In the genomic region with DNA sequence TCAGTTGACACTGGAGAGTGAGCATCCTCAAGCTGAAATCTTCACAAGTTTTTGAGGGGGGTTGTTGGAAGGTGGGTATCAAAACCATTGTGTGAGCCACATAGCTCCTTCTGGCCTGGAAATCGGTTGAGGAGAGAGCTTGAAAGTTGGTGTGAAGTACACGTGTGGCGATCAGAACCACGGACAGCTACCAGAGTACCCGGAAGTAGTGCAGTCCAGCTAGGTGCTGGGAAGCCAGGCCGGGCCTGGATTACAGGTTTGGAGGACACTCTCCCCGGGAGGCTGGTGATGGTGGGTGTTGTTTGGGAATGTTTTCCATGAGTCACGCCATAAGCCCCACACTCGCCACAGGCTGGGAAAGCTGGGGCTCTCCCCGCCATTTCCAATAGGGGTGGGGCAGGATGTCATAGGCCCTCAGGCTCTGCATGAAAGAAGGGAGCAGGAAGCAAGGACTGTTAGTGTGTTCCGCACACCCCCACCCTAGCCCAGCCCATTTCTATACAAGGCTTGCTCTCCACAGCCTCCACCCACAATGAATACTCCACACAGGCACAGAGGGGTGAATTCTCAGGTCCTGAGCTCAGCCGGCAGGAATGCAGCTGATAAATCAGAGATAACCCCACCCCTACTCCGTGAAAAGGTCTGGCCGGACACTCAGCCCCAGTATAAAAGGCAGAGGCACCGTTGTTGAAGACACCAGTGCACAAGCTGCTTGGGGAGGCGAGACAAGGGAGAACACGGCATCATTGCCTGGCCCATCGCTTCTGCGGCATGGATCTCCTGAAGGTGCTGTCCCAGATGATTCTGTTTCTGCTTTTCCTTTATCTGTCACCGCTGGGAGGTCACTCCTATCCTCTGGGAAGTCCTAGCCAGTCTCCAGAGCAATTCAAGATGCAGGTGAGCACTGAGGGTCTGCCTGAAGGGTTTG, we compare ENCODE assay signal across 9 mouse cellular contexts. TPM values are rescaled to one million over a fixed set of nuclear protein-coding genes. Genes with fewer than 3 reads are reported as not detected.
A peak's percentile ranks its signal among the peaks of the same experiment; 100 is the strongest.
DNase-seq lines count a peak whose midpoint lies in the region; ATAC-seq and TF ChIP-seq lines count a peak whose summit lies in the region.
"Had no signal": no experiment of that assay in that cellular context is flagged by ENCODE, and none has a peak within 500 bp of the region (broad histone marks: within the 10 kb centered on the region; RNA-seq: fewer than 3 reads in every experiment).

Gene Nppb (plus strand): TSS at position 584 of the 928 bp plus-strand sequence.

- peak within 1 kb of the TSS; percentile 94 for H3K27ac ChIP-seq in heart, postnatal 0 days (ENCODE audit: low read depth)
- H3K27ac ChIP-seq in liver, embryonic 11.5 days (ENCODE audit: low read depth, low read length): no peak within 1 kb of the TSS
- H3K27ac ChIP-seq: limb, embryonic 12.5 days had no signal

- H3K4me2 ChIP-seq in heart, postnatal 0 days (ENCODE audit: low read depth, low read length): peak within 1 kb of the TSS; percentile 64
- peak within 1 kb of the TSS; percentile 41 for H3K4me2 ChIP-seq in liver, embryonic 11.5 days
- H3K4me2 ChIP-seq: limb, embryonic 12.5 days had no signal

- ATAC-seq in heart, postnatal 0 days (ENCODE audit: insufficient read depth, low read depth): peak; percentile 91
- peak; percentile 37 for ATAC-seq in liver, embryonic 11.5 days (replicated peaks; ENCODE audit: low FRiP score)

- peak; percentile 40 to 73 for DNase-seq in adrenal gland, adult (ENCODE audit: inconsistent age in 2 of 2, low spot score in 1 of 2)
- DNase-seq in adrenal gland, adult 8-10 months: no peak
- peak; percentile 53 for DNase-seq in adrenal gland, postnatal 25 days
- DNase-seq in heart, postnatal 0 days (ENCODE audit: low spot score): peak; percentile 91
- DNase-seq in liver, embryonic 11.5 days (ENCODE audit: low spot score): peak; percentile 55
- DNase-seq in testis, postnatal 14 days (ENCODE audit: low spot score): peak; percentile 36
- no peak for DNase-seq in thymus, postnatal 14 days
- DNase-seq in layer of hippocampus, adult 11-12 months (ENCODE audit: low spot score): no peak

- H3K9ac ChIP-seq in heart, postnatal 0 days (replicated peaks; ENCODE audit: low read depth, low read length): peak within 1 kb of the TSS; percentile 76
- H3K9ac ChIP-seq in liver, embryonic 11.5 days (ENCODE audit: low read depth, low read length): no peak within 1 kb of the TSS
- H3K9ac ChIP-seq: limb, embryonic 12.5 days had no signal

- no peaks in the 10 kb centered on the region for H3K36me3 ChIP-seq in heart, postnatal 0 days (replicated peaks; ENCODE audit: control insufficient read depth, insufficient read depth, low read length)
- H3K36me3 ChIP-seq in liver, embryonic 11.5 days (ENCODE audit: control insufficient read depth, insufficient read depth, low read length): no peaks in the 10 kb centered on the region
- H3K36me3 ChIP-seq: limb, embryonic 12.5 days had no signal

- 7% methylated on average over 20 of the region's 20 CpGs for WGBS in heart, postnatal 0 days
- 28% methylated on average over 20 of the region's 20 CpGs for WGBS in liver, embryonic 11.5 days

- H3K4me3 ChIP-seq in heart, postnatal 0 days (ENCODE audit: low read depth, low read length): peak within 1 kb of the TSS; percentile 61
- H3K4me3 ChIP-seq in liver, embryonic 11.5 days (ENCODE audit: low read depth, low read length): no peak within 1 kb of the TSS
- H3K4me3 ChIP-seq: limb, embryonic 12.5 days had no signal

- peak; percentile 76 for TF ChIP-seq EP300 in heart, postnatal 0 days (IDR thresholded peaks at IDR 0.05; ENCODE audit: low read depth)

- no peaks in the 10 kb centered on the region for H3K9me3 ChIP-seq in heart, postnatal 0 days (replicated peaks; ENCODE audit: control insufficient read depth, low read length)
- no peaks in the 10 kb centered on the region for H3K9me3 ChIP-seq in liver, embryonic 11.5 days (ENCODE audit: control insufficient read depth, low read length)
- H3K9me3 ChIP-seq: limb, embryonic 12.5 days had no signal

- no peaks in the 10 kb centered on the region for H3K27me3 ChIP-seq in heart, postnatal 0 days (ENCODE audit: control insufficient read depth, insufficient read depth, low read length)
- H3K27me3 ChIP-seq in liver, embryonic 11.5 days (replicated peaks; ENCODE audit: control insufficient read depth, insufficient read depth, low read length): no peaks in the 10 kb centered on the region
- H3K27me3 ChIP-seq: limb, embryonic 12.5 days had no signal

- no peaks in the 10 kb centered on the region for H3K4me1 ChIP-seq in heart, postnatal 0 days (ENCODE audit: control insufficient read depth, insufficient read depth)
- no peaks in the 10 kb centered on the region for H3K4me1 ChIP-seq in liver, embryonic 11.5 days (replicated peaks; ENCODE audit: control insufficient read depth, insufficient read depth, low read length)
- H3K4me1 ChIP-seq: limb, embryonic 12.5 days had no signal

- no peak for TF ChIP-seq CTCF in heart, postnatal 0 days (IDR thresholded peaks at IDR 0.05; ENCODE audit: low read depth)

RNA-seq across cellular contexts. Expression of gene Nppb, which starts in this region (rescaled TPM):
- under 1 TPM in 1 of 4 experiments, not detected in 3; 0.40 TPM for total RNA-seq in adrenal gland, adult 8-10 months (2022)
- not detected in 2 replicates for total RNA-seq in adrenal gland, postnatal 25 days (2021)
- 831 and 1,183 TPM in 2 replicates for total RNA-seq in heart, postnatal 0 days (2014; rRNA removed; ENCODE audit: low replicate concordance)
- polyA plus RNA-seq in heart, postnatal 0 days (2015; fragmentation: Nextera tagmentation; extraction: Ambion mirVana): 188 and 473 TPM in 2 replicates
- polyA plus RNA-seq in liver, embryonic 11.5 days (2014; fragmentation: Nextera tagmentation; extraction: Ambion mirVana): 1.1 TPM in 1 of 2 replicates, not detected in the other
- polyA plus RNA-seq: limb, embryonic 12.5 days had no signal

Comparison
In these comparisons a context has a peak if more than half of its experiments do, and no peak if none do; other contexts are left out.
1. RNA of gene Nppb (total RNA-seq): 831 to 1,183 TPM in heart, postnatal 0 days; 0.40 TPM in adrenal gland, adult 8-10 months and not detected in adrenal gland, postnatal 25 days; every median in the first group is over 100 times any median in the second.
2. RNA of gene Nppb (polyA plus RNA-seq): 188 to 473 TPM in heart, postnatal 0 days; 1.1 TPM in liver, embryonic 11.5 days; every median in the first group is over 10 times any median in the second.
3. DNase-seq: peak in adrenal gland, adult (2 of 2), heart, postnatal 0 days (single experiment), liver, embryonic 11.5 days (single experiment) and testis, postnatal 14 days (single experiment); none in adrenal gland, adult 8-10 months (single experiment), thymus, postnatal 14 days (single experiment) and layer of hippocampus, adult 11-12 months (single experiment).
4. Peak in DNase-seq in adrenal gland, postnatal 25 days; RNA of the gene not detected or under 1 TPM.